Mouse (Mus musculus) lung, postnatal 25 days (tissue): ENCODE measurements around the gene Gng13.
A peak's percentile ranks its signal among the peaks of the same experiment; 100 is the strongest.

ENCODE experiments used
- DNase-seq: peaks from one replicate; pipeline ENCODE4 v3.0.0; 2022; ENCODE audit warnings: low spot score

Gng13 gene

DNA sequence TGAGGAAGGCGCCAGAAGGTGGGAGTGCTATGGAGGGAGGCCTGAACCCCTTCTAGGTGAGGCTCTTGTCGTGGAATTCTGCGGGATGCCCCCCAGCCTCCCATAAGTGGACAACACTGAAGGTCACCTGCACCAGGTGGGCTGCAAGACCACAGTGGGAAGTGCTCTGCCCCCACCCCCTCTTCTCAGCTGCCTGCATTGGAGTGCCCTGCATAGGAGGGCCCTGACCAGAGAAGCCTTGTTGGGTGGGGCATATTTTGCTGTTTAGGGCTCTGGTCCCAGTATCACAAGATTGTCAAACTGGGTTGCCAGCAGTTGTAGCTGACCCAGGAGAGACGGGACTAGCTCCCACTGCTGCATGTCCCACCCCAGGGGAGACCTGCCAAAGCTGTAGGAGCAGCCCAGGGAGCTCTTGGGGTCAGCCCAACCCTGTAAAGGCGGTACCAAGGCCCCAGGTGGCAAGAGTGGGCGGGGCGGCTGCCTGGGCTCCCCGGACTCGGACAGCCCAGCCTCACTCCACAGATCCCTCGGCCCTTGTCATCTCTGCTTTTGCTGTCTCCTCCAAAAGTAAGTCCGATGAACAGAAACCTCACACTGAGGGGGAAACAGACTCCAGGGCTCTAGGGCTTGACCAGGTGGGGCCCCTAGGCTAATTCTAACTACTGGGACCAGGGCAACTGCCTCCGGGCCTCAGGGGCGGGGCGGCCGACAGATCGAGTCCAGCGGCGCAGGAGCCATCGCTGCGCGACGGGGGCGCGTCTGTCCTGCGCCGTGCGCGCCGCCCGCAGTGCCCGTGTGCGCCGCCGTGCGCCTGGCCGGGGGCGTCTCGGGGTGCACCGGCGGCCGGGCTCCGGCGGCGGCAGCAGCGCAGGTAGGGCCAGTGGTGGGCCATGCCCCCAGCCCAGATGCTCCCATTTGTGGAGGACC, at the start of gene Gng13:
TSS of gene Gng13 (plus strand) at position 461 of the 927 bp plus-strand sequence.
- DNase-seq = no peak

GRCm38 (mm10) chr17:25668481-25669055, 48.4 kb upstream of the Gng13 start:
- DNase-seq = no peak

DNA sequence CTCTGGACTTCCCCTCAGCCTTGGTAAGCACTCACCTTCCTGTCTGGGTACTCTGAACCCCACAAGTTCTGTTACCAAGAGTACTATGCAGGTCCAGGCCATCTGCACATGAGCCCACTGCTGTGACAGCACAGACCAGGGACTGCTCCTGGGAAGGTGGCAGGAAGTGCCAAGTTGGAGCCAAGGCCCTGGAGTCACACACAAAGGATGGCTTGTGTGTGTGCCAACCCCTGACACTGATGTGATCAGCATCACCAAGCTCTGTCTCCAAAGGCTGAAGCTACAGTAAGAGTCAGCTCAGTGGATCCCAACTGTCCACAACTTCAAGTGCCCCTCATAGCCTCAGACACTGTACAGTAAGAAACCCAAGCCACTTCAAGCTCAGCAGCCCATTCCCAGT, 44.0 kb upstream of the Gng13 start:
- DNase-seq = no peak

- DNase-seq = no peak
Measured at GRCm38 (mm10) chr17:25677969-25678368, 39.0 kb upstream of the Gng13 start.

DNA sequence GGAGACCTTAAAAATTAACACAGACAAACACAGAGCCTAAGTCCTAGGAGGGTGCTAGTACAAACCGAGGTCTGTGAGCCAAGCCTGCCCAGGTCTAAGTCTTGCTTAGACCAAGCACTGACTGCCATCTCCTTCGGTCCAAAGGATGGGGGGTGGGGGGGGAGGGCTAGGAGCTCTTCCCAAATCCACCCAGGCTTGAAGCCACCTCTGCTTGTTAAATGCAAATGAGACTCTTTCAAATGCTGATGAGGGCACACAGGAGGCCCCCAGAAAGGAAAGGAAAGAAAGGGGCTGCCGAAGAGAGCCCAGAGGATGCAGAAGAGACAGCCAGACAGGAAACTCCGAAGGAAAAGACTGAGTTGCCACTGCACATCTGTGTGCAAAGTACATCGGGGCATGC, 37.2 kb upstream of the Gng13 start:
- DNase-seq = no peak

DNA sequence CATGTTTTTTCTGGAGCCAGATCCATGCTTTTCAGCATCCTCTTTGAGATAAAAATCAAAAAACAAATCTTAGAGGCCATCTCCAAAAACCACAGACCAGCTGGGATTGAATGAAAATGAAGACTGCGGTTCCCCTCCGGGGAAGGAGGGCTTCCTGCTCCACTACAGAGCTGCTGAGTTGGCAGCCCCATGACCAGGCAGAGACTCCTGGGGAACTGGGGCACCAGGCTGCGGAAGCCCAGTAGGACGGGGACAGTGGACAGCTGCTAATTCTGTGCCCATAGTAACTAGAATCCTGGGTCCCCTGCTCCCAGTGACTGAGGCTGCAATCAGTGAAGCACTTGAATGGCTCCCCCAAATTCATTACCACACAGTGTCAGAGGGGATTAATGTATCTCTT, 35.3 kb upstream of the Gng13 start:
- no peak for DNase-seq

GRCm38 (mm10) chr17:25686323-25686722, 30.6 kb upstream of the Gng13 start:
- DNase-seq = no peak

GRCm38 (mm10) chr17:25688922-25689321, 28.0 kb upstream of the Gng13 start:
- no peak for DNase-seq

DNA sequence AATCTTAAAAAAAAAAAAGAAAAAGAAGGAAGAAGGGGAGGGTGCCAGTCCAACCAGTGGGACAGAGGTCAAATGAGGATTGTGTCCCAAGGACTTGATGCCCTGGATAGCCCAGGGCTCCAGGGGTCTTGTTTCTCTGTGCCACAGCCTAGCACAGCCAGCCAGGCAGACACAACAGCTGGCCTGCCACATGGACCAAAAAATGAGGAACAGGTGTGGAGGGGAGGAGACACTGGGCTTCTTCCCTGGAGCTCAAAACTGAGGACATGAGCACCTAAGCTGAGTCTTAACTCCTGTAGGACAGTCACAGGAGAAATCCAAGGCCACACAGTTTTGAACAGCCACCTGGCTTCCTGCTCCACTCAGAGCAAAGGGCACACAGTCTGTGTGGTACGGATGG, 20.7 kb upstream of the Gng13 start:
- no peak for DNase-seq

GRCm38 (mm10) chr17:25698446-25698845, 18.5 kb upstream of the Gng13 start:
- DNase-seq = peak; percentile 62

DNA sequence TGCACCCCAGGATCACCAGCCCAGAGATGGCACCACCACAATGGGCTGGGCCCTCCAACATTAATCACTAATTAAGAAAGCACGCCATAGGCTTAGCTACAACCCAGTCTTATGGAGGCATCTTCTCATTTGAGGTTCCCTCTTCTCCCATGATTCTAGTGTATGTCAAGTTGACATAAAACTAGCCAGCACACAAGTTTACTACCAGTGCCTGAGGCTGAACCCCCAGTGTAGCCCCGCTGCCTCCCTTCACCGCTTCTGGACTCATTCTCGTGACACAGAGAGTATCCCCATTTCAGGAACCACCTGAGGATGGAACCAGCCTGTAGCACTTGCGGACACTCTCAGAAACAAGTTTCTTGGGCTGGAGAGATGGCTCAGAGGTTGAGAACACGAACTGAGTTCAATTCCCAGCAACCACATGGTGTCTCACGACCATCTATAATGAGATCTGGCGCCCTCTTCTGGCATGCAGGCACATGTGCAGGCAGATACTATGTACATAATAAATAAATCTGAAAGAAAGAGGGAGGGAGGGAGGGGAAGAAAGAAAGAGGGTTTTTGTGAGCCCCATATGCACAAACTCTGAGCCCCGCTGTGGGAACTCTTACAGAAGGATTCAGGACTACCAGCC, 16.0 kb upstream of the Gng13 start:
- no peak for DNase-seq

DNA sequence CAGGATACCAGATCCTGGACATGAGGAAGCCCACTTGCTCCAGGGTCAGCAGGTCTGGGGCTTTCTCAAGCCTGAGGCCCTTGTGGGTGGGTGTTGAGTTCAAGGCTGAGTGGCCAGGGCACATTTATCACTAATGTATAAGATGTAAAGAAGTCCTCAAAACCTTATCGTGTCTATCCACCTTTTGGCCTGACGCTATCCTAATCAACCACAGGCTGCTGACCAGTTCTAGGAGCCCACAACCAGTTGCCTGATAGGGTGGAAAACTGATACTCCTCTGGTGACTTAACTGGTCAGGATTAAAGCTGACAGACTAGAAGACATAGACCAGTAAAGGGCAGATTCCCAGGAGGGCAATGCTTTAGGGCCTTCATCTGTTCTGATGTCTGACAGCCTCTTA, 7.0 kb upstream of the Gng13 start:
- DNase-seq = no peak

GRCm38 (mm10) chr17:25711136-25711535, 5.8 kb upstream of the Gng13 start:
- DNase-seq = no peak

- DNase-seq = no peak
Measured at GRCm38 (mm10) chr17:25715627-25716026, 1.3 kb upstream of the Gng13 start.

DNA sequence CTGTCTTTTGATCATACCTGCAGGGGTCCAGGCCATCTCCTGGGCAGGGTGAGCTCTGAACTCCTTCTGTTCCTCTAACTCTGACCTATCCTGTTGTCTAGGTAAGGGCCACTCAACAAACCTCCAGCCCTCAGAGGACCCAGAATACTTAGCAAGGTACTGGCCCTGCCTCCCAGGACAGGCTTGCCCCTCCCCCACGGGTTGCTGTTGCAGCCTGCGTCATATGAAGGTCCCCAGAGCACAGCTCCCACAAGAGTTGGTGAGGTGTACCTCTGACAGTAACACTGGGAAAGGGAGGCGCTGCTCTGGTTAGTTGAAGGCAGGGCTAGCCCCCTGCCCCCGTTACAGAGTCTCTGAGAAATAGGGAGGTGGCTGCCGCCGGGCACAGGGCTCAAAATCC, 841 bp upstream of the Gng13 start:
- no peak for DNase-seq

- no peak for DNase-seq
Measured at GRCm38 (mm10) chr17:25717691-25718090, 720 bp downstream of the Gng13 start.

- DNase-seq = no peak
Measured at GRCm38 (mm10) chr17:25721476-25721875, 4.5 kb downstream of the Gng13 start.

- no peak for DNase-seq
Measured at GRCm38 (mm10) chr17:25723470-25723869, 6.5 kb downstream of the Gng13 start.

- no peak for DNase-seq
Measured at GRCm38 (mm10) chr17:25723919-25724318, 6.9 kb downstream of the Gng13 start.

- DNase-seq = no peak
Measured at GRCm38 (mm10) chr17:25725264-25725663, 8.3 kb downstream of the Gng13 start.

- peak; percentile 100 for DNase-seq
Measured at GRCm38 (mm10) chr17:25727265-25728008, 10.5 kb downstream of the Gng13 start, which contains the start of the genes Chtf18 and Rpusd1. Chtf18 (minus strand) TSS chr17:25727419. Rpusd1 (plus strand) TSS chr17:25727670.

- DNase-seq = no peak
Measured at GRCm38 (mm10) chr17:25728009-25728270, 11.0 kb downstream of the Gng13 start.
